In the genomic region with DNA sequence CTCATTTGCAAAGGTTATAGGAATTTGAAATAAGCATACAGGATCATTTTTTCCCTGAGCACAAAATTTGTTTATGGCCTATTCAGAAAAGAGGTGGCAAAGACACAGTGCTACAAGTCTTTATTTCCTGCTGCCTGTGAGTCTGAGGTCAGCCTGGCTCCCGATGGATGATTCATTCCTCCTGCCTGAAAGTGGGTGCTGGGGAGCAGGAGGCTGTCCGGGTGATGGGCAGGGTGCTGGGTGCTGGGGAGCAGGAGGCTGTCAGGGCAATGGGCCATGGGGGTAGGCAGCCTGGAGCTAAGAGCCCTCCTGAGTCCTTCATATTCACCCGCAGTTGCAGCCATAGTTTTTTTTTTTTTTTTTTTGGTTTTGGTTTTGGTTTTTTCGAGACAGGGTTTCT, we compare ENCODE assay signal across 20 mouse cellular contexts.
"Had no signal": no experiment of that assay in that cellular context is flagged by ENCODE, and none has a peak within 500 bp of the region (broad histone marks: within the 10 kb centered on the region; RNA-seq: fewer than 3 reads in every experiment).

No protein-coding gene starts in this region.

- H3K4me1 ChIP-seq: liver, embryonic 12.5 days; liver, embryonic 15.5 days; lung, embryonic 15.5 days; midbrain, embryonic 12.5 days; neural tube, embryonic 13.5 days; stomach, embryonic 15.5 days had no signal

- ATAC-seq: intestine, postnatal 0 days; liver, embryonic 12.5 days; midbrain, embryonic 16.5 days had no signal

- H3K36me3 ChIP-seq: liver, embryonic 12.5 days; liver, embryonic 15.5 days; lung, embryonic 15.5 days; midbrain, embryonic 12.5 days; neural tube, embryonic 13.5 days; stomach, embryonic 15.5 days had no signal

- H3K4me2 ChIP-seq: liver, embryonic 12.5 days; liver, embryonic 15.5 days; lung, embryonic 15.5 days; midbrain, embryonic 12.5 days; neural tube, embryonic 13.5 days; stomach, embryonic 15.5 days had no signal

- DNase-seq: kidney, adult 2 months; kidney, postnatal 36 days; left cerebral cortex, postnatal 4 days; lung, adult 18-20 months; lung, postnatal 10 days; lung, postnatal 36 days; retina, postnatal 1 day; right cerebral cortex, postnatal 25 days; spleen, adult 18-20 months; thymus, postnatal 25 days had no signal

- H3K4me3 ChIP-seq: liver, embryonic 12.5 days; liver, embryonic 15.5 days; lung, embryonic 15.5 days; midbrain, embryonic 12.5 days; myocyte; neural tube, embryonic 13.5 days; stomach, embryonic 15.5 days had no signal

- H3K9me3 ChIP-seq: liver, embryonic 12.5 days; liver, embryonic 15.5 days; lung, embryonic 15.5 days; midbrain, embryonic 12.5 days; neural tube, embryonic 13.5 days; stomach, embryonic 15.5 days had no signal

- H3K27me3 ChIP-seq: liver, embryonic 12.5 days; liver, embryonic 15.5 days; lung, embryonic 15.5 days; stomach, embryonic 15.5 days had no signal

- H3K27ac ChIP-seq: kidney, postnatal 0 days; liver, embryonic 12.5 days; liver, embryonic 15.5 days; lung, embryonic 15.5 days; midbrain, embryonic 12.5 days; neural tube, embryonic 13.5 days; stomach, embryonic 15.5 days had no signal

- H3K9ac ChIP-seq: liver, embryonic 12.5 days; liver, embryonic 15.5 days; lung, embryonic 15.5 days; midbrain, embryonic 12.5 days; neural tube, embryonic 13.5 days; stomach, embryonic 15.5 days had no signal
